Mouse (Mus musculus): ENCODE measurements at regions not wholly inside any gene's neighbourhood (a gene's known extent, or its start where the extent isn't known, plus 50 kb on each side); places are given as distances from the start of the nearest gene placed in this dataset.

GRCm38 (mm10) chr2:95232135-95232772 is 794.3 kb upstream of the Api5 start:
- peak; percentile 6 for DNase-seq

- DNase-seq, result no peak
Measured at GRCm38 (mm10) chr2:95231739-95232134, 793.8 kb upstream of the Api5 start.

- no peak for DNase-seq
Measured at GRCm38 (mm10) chr2:95229386-95229785, 791.5 kb upstream of the Api5 start.

GRCm38 (mm10) chr2:95210216-95210941 is 772.4 kb upstream of the Api5 start:
- DNase-seq, result no peak
